Mouse (Mus musculus) liver, embryonic 14.5 days (tissue): ENCODE results near the gene Zfp652. TPM values are rescaled to one million over a fixed set of nuclear protein-coding genes. Genes with fewer than 3 reads are reported as not detected.

Source experiments
- ATAC-seq: fragments of 200-750 bp; cut with Nextera tagmentation; 2 replicates; pipeline ENCODE4 v1.8.0; 2017; ENCODE audit warnings: moderate number of reproducible peaks, mild to moderate bottlenecking, moderate library complexity; ENCODE audit not compliant: insufficient read depth
- DNase-seq, 3 experiments: peaks; one replicate each; pipeline ENCODE4 v3.0.0-alpha.2; 2012 to 2013; ENCODE audit warnings: low read depth in 3 of 3, low spot score in 3 of 3
- H3K27ac ChIP-seq: fragments of 300-500 bp; sonication (generic); 2 replicates; pipeline ENCODE4 v1.5.1; 2014; ENCODE audit warnings: moderate library complexity, mild to moderate bottlenecking, control low read depth, inconsistent platforms
- H3K27me3 ChIP-seq: fragments of 300-500 bp; sonication (generic); 2 replicates; pipeline ENCODE4 v1.6.1; 2014; ENCODE audit warnings: mild to moderate bottlenecking, low read length, moderate library complexity; ENCODE audit not compliant: control insufficient read depth, insufficient read depth
- H3K36me3 ChIP-seq: fragments of 300-500 bp; sonication (generic); replicated peaks from 2 replicates; pipeline ENCODE4 v1.6.1; 2014; ENCODE audit warnings: low read depth; ENCODE audit not compliant: control insufficient read depth, insufficient read depth
- H3K4me1 ChIP-seq, 2 experiments: fragments of 200-500 bp in 1 of 2; fragments of 300-500 bp in 1 of 2; sonication (generic) in 1 of 2; replicated peaks; 2 replicates each; pipeline ENCODE4 v1.6.1; 2012 to 2014; ENCODE audit warnings: antibody characterized with exemption in 1 of 2, inconsistent platforms in 1 of 2, low read length in 1 of 2; ENCODE audit not compliant: control insufficient read depth in 2 of 2, insufficient read depth in 2 of 2
- H3K4me2 ChIP-seq: fragments of 300-500 bp; sonication (generic); 2 replicates; pipeline ENCODE4 v1.6.1; 2014; ENCODE audit warnings: low read depth, mild to moderate bottlenecking, control low read depth, moderate library complexity
- H3K4me3 ChIP-seq, 2 experiments: fragments of 200-500 bp in 1 of 2; fragments of 300-500 bp in 1 of 2; sonication (generic) in 1 of 2; 2 replicates each; pipeline ENCODE4 v1.5.1; 2012 to 2014; ENCODE audit warnings: low read depth in 2 of 2, low read length in 2 of 2, mild to moderate bottlenecking in 2 of 2, control low read depth in 1 of 2, inconsistent platforms in 1 of 2, moderate library complexity in 1 of 2; ENCODE audit not compliant: insufficient read depth in 1 of 2
- H3K9ac ChIP-seq: fragments of 300-500 bp; sonication (generic); replicated peaks from 2 replicates; pipeline ENCODE4 v1.6.1; 2014; ENCODE audit warnings: mild to moderate bottlenecking, control low read depth, moderate library complexity
- H3K9me3 ChIP-seq: fragments of 300-500 bp; sonication (generic); 2 replicates; pipeline ENCODE4 v1.6.1; 2016; ENCODE audit warnings: low read length, mixed read lengths; ENCODE audit not compliant: control insufficient read depth
- CTCF ChIP-seq: IDR thresholded peaks from 2 replicates; pipeline ENCODE4 v1.5.1; 2016; ENCODE audit warnings: antibody characterized with exemption, low read depth, control low read depth
- EP300 ChIP-seq: IDR thresholded peaks from 2 replicates; pipeline ENCODE4 v1.6.1; 2016; ENCODE audit warnings: antibody characterized with exemption, low read depth
- WGBS: fragments of 180-500 bp; shearing (Covaris S2); extraction: QIAGEN DNeasy Blood & Tissue Kit; methylation state at CpG from one replicate; pipeline ENCODE4 v1.1.7; 2014; ENCODE audit not compliant: insufficient replicate concordance; 5-methylcytosine and 5-hydroxymethylcytosine counted together
- polyA plus RNA-seq, 2 experiments: library from polyadenylated mRNA; depleted of rRNA in 1 of 2; stranded (reverse) in 1 of 2; unstranded in 1 of 2; fragments of >200 nt; fragmentation: Nextera tagmentation in 1 of 2; extraction: Ambion mirVana in 1 of 2; gene quantifications; 2 replicates each; pipeline versions ENCODE4 v1.2.1 to v1.2.3; 2012 to 2014

The Zfp652 gene
- polyA plus RNA-seq, 2 experiments, result 3.7 to 5.4 TPM

DNA sequence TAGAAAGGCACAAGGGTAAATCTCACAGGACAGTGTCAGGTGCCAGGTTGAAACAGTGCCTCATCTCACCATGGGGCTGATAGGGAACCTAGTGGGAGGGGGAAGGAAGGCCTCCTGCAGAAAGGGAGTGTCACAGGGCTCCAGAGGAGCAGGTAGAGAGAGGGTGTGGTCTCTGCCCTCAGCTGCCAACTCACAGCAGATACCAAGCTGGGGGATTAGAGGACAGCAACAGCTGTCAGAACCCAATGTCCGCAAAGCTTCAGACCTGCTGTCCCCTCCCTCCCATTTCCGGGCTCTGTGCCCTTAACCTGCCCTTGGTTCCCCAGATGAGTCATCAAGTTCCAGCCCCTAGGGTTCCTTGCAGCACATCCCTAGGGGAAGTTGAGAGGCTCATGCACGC, 93.1 kb downstream of the Zfp652 start:
- no peaks in the 10 kb centered on the region for H3K36me3 ChIP-seq
- peaks cover 4% of the 10 kb centered on the region; the same call in 1 of the 2 replicates for H3K9me3 ChIP-seq
- H3K4me2 ChIP-seq, result peak overlapping the region; percentile 55
- peak overlapping the region in 1 of 2 experiments; percentile 6; a peak in 2 of 4 replicates for H3K4me3 ChIP-seq
- TF ChIP-seq EP300 (no peak; the same call in 1 of the 2 replicates), CTCF (peak; percentile 21; the same call in 1 of the 2 replicates)
- DNase-seq, result peak; percentile 69 to 78 (median 69)
- peak overlapping the region; percentile 100 for H3K27ac ChIP-seq
- H3K4me1 ChIP-seq, result peaks cover 82 to 85% of the 10 kb centered on the region in 2 experiments
- 13% methylated on average over 3 of the region's 3 CpGs for WGBS
- H3K9ac ChIP-seq, result peak overlapping the region; percentile 66
- no peaks in the 10 kb centered on the region for H3K27me3 ChIP-seq
- peak; percentile 64 for ATAC-seq

DNA sequence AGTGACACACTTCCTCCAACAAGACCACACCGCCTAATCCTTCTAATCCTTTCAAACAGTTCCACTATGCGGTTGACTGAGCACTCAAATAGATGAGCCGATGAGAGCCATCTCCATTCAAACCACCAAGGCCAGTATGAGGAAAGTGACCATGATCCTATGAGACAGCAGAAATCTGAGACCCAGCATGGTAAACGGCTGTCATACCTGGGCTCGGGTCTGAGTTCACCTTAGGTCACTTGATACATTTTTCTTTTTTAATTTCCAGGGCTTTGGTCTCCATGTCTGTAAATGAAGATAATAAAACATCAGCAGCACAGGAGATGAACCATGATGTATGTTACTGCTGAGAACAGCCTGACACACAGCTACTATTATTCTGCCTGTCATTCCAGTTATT, 95.4 kb downstream of the Zfp652 start:
- peak overlapping the region; percentile 12 to 33 for H3K4me3 ChIP-seq
- DNase-seq (no peak), ATAC-seq (no peak)
- TF ChIP-seq EP300, result no peak
- TF ChIP-seq CTCF, result no peak
- H3K27ac ChIP-seq, result peak overlapping the region; percentile 100
- peak overlapping the region; percentile 72 for H3K9ac ChIP-seq
- peaks cover 4% of the 10 kb centered on the region; the same call in 1 of the 2 replicates for H3K9me3 ChIP-seq
- H3K4me1 ChIP-seq, result peaks cover 71 to 74% of the 10 kb centered on the region in 2 experiments
- no peaks in the 10 kb centered on the region for H3K36me3 ChIP-seq
- no peaks in the 10 kb centered on the region for H3K27me3 ChIP-seq
- H3K4me2 ChIP-seq, result peak overlapping the region; percentile 60
- 85% methylated on average over 5 of the region's 5 CpGs for WGBS

DNA sequence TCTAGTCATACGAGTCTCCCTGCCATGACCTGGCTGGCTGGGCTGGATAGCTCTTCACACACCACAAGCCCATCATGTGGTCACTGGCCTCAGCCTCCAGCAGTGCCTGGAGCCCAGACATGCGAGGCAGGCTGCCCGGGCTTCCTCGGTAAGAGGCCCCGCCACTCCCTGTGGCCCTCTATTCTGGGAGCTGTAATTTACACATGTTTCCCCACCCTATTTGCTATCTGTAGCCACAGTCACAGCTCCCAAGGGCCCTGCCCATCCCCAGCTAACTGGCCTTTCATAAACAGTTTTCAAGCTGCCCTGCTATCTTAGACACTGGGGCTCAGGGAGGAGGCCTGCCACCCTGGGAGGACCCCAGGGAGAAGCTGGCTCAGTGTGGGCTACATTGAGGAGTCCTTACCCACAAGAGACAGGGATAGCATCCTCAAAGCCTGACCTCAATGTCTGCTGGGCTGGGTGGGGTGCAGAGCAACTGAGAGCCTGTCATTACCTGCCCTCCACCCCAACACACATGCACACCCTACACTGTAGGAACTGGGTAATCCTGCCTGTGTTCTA, 96.1 kb downstream of the Zfp652 start:
- DNase-seq (peak; percentile 87 to 88 (median 88)), ATAC-seq (peak; percentile 91)
- Histone ChIP-seq H3K4me2 (peak overlapping the region; percentile 60), H3K27me3 (no peaks in the 10 kb centered on the region), H3K9ac (peak overlapping the region; percentile 72), H3K9me3 (peaks cover 4% of the 10 kb centered on the region; the same call in 1 of the 2 replicates), H3K4me1 (peaks cover 70% of the 10 kb centered on the region in 2 experiments), H3K4me3 (peak overlapping the region; percentile 25 to 33), H3K27ac (peak overlapping the region; percentile 100), H3K36me3 (no peaks in the 10 kb centered on the region)
- peak; percentile 83 for TF ChIP-seq EP300
- no peak for TF ChIP-seq CTCF
- 12% methylated on average over 5 of the region's 5 CpGs for WGBS

DNA sequence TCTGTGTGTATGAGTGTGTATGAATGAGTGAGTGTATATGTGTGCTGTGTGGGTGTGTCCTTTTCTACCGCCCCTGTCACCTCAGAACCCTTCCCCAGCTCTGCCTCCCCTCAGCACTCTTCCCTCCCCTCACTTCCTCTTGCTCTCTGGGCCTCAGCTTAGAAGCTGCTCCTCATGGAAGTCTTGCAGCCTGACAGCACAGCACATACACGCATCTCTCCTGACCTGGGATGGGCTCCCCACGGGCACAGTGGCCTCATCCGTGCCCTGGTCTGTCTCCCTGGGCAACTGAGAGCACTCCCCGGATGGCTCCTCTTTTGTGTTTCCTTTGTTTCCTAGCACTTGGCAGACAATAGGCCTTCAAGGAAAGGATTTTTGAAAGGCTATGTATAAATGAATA, 97.1 kb downstream of the Zfp652 start:
- Histone ChIP-seq H3K4me1 (peaks cover 61% of the 10 kb centered on the region in 2 experiments), H3K9me3 (peaks cover 4% of the 10 kb centered on the region; the same call in 1 of the 2 replicates), H3K27ac (peak overlapping the region; percentile 100), H3K36me3 (no peaks in the 10 kb centered on the region), H3K9ac (peak overlapping the region; percentile 72), H3K27me3 (no peaks in the 10 kb centered on the region), H3K4me2 (peak overlapping the region; percentile 60), H3K4me3 (no peak overlapping the region)
- 40% methylated on average over 5 of the region's 5 CpGs for WGBS
- no peak for DNase-seq
- ATAC-seq, result no peak
- TF ChIP-seq EP300 (no peak), CTCF (no peak)

DNA sequence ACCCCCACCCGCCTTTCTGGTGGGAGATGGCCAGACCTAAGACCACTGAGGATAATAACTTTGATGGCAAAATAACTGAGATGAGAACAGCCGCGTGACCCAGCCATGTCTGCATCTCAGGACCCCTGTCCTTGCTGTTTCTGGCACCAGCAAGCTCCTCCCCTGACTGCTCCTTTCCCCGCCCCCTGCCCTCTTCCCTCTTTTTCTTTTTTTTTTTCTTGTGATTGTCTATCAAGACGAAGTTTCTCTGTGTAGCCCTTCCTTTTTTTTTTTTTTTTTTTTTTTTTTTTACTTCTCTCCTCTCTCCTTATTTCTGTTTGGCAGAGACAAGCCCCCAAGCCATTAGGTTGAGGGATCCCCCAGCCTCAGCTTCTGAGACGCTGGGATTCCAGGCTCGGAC, 98.4 kb downstream of the Zfp652 start:
- Histone ChIP-seq H3K4me1 (peaks cover 49% of the 10 kb centered on the region in 2 experiments), H3K4me3 (no peak overlapping the region), H3K36me3 (no peaks in the 10 kb centered on the region), H3K4me2 (no peak overlapping the region), H3K9me3 (peaks cover 4% of the 10 kb centered on the region; the same call in 1 of the 2 replicates), H3K27ac (peak overlapping the region; percentile 100), H3K27me3 (no peaks in the 10 kb centered on the region), H3K9ac (no peak overlapping the region)
- no peak for TF ChIP-seq EP300
- TF ChIP-seq CTCF, result no peak
- no peak for ATAC-seq
- DNase-seq, result no peak
- WGBS, result 58% methylated on average over 7 of the region's 7 CpGs
